Mouse (Mus musculus): ENCODE measurements at regions not wholly inside any gene's neighbourhood (a gene's known extent, or its start where the extent isn't known, plus 50 kb on each side); places are given as distances from the start of the nearest gene placed in this dataset.

- no peak for DNase-seq (ENCODE audit: low spot score in 2 of 2)
Observed at GRCm38 (mm10) chr11:26285682-26286081, 75.1 kb upstream of the 5730522E02Rik start.

DNA sequence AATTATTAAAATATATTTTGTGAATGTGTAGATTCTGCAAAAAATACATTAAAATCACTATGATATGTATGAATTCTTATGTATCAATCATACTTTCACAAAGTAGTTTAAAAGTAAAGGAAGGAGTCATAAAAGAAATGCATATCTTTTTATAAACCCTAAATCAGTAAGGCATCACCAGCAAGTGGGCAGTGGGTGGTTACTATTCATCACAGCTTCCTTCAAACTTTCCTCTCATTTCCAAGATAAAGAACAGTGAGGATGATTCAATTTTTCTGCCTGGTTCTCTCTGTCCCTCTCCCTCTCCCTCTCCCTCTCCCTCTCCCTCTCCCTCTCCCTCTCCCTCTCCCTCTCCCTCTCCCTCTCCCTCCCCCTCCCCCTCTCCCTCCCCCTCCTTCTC is 86.7 kb upstream of the Fancl start:
- DNase-seq (ENCODE audit: low spot score in 2 of 2), result peak in 1 of 2 experiments; percentile 7

GRCm38 (mm10) chr11:26307564-26307963 is 78.4 kb upstream of the Fancl start:
- no peak for DNase-seq (ENCODE audit: low spot score in 2 of 2)

DNA sequence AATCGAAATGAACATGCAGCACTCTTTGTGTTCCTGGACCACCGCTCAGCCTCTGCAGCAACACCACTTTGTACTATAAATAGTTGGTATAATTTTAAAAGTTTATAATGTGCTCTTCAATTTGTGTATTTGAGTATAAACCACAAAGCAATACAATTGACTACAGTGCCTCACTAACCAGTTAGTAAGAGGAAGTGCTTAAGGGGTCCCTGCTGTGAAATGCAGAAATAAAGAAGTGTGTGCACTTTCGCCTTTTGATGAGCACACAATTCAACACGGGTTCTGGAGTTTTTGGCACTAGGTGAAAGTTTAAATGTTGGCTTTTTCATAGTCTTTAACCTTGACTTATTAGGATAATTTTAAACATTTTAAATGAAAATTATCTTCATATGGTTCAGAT is 54.7 kb upstream of the Fancl start:
- no peak for DNase-seq (ENCODE audit: low spot score in 2 of 2)
